Mouse (Mus musculus): ENCODE results near the gene Depp1. TPM values are rescaled to one million over a fixed set of nuclear protein-coding genes. Genes with fewer than 3 reads are reported as not detected.
A peak's percentile ranks its signal among the peaks of the same experiment; 100 is the strongest.

The Depp1 gene
- polyA plus RNA-seq, 2 experiments: 3.3 to 6.3 TPM

- Histone ChIP-seq H3K27me3 (ENCODE audit: control insufficient read depth, insufficient read depth, low read length) (no peaks in the 10 kb centered on the region), H3K36me3 (replicated peaks; ENCODE audit: control insufficient read depth, insufficient read depth, low read depth) (no peaks in the 10 kb centered on the region), H3K9me3 (ENCODE audit: control insufficient read depth, low read length) (no peaks in the 10 kb centered on the region), H3K4me3 (ENCODE audit: insufficient read depth in 1 of 2, low read depth in 2 of 2, low read length in 2 of 2) (no peak overlapping the region), H3K4me1 (replicated peaks; ENCODE audit: control insufficient read depth in 2 of 2, insufficient read depth in 2 of 2, low read length in 1 of 2) (peaks cover 0 to 16% of the 10 kb centered on the region in 2 experiments; a peak in 2 of 4 replicates), H3K4me2 (ENCODE audit: low read depth) (no peak overlapping the region), H3K9ac (replicated peaks) (no peak overlapping the region), H3K27ac (no peak overlapping the region)
- TF ChIP-seq EP300 (IDR thresholded peaks at IDR 0.05; ENCODE audit: low read depth): no peak
- no peak for TF ChIP-seq CTCF (IDR thresholded peaks at IDR 0.05; ENCODE audit: low read depth)
- WGBS (ENCODE audit: insufficient replicate concordance): 75% methylated on average over 4 of the region's 4 CpGs
- DNase-seq (ENCODE audit: low read depth in 3 of 3, low spot score in 3 of 3) (no peak), ATAC-seq (ENCODE audit: insufficient read depth) (no peak)
These were observed 21.4 kb downstream of the Depp1 start for GRCm38 (mm10) chr6:116671768-116672167.

DNA sequence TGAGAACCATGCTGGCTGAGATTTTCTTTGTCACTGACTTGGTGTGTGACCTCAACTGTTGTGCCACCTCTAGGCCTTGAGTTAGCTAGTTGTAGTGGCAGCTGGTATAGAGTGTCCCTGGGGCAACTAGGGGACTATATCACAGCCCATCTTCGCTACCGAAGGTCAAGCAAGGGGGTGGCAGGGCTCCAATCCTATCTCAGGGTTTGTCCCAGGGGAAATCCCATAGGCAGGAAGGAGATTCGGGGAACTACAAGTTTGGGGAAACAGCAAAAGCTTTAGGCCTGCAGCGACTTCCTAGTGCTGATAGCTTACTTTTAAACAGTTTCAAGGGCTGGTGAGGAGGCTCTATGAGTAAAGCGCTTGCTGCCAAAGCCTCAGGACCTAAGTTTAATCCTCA is 21.9 kb downstream of the Depp1 start:
- no peaks in the 10 kb centered on the region for H3K36me3 ChIP-seq (replicated peaks; ENCODE audit: control insufficient read depth, insufficient read depth, low read depth)
- no peak overlapping the region for H3K27ac ChIP-seq
- H3K4me2 ChIP-seq (ENCODE audit: low read depth): no peak overlapping the region
- no peaks in the 10 kb centered on the region for H3K27me3 ChIP-seq (ENCODE audit: control insufficient read depth, insufficient read depth, low read length)
- no peak for TF ChIP-seq EP300 (IDR thresholded peaks at IDR 0.05; ENCODE audit: low read depth)
- no peak for TF ChIP-seq CTCF (IDR thresholded peaks at IDR 0.05; ENCODE audit: low read depth)
- DNase-seq (ENCODE audit: low read depth in 3 of 3, low spot score in 3 of 3): no peak
- no peak overlapping the region for H3K9ac ChIP-seq (replicated peaks)
- WGBS (ENCODE audit: insufficient replicate concordance): 67% methylated on average over 5 of the region's 5 CpGs
- peaks cover 0 to 18% of the 10 kb centered on the region in 2 experiments; a peak in 2 of 4 replicates for H3K4me1 ChIP-seq (replicated peaks; ENCODE audit: control insufficient read depth in 2 of 2, insufficient read depth in 2 of 2, low read length in 1 of 2)
- ATAC-seq (ENCODE audit: insufficient read depth): no peak
- H3K4me3 ChIP-seq (ENCODE audit: insufficient read depth in 1 of 2, low read depth in 2 of 2, low read length in 2 of 2): no peak overlapping the region
- no peaks in the 10 kb centered on the region for H3K9me3 ChIP-seq (ENCODE audit: control insufficient read depth, low read length)

GRCm38 (mm10) chr6:116673471-116674282 is 23.3 kb downstream of the Depp1 start, which contains the start of gene Rassf4:
Rassf4 (minus strand) TSS chr6:116673952.
- no peak within 1 kb of the TSS for H3K27ac ChIP-seq

DNA sequence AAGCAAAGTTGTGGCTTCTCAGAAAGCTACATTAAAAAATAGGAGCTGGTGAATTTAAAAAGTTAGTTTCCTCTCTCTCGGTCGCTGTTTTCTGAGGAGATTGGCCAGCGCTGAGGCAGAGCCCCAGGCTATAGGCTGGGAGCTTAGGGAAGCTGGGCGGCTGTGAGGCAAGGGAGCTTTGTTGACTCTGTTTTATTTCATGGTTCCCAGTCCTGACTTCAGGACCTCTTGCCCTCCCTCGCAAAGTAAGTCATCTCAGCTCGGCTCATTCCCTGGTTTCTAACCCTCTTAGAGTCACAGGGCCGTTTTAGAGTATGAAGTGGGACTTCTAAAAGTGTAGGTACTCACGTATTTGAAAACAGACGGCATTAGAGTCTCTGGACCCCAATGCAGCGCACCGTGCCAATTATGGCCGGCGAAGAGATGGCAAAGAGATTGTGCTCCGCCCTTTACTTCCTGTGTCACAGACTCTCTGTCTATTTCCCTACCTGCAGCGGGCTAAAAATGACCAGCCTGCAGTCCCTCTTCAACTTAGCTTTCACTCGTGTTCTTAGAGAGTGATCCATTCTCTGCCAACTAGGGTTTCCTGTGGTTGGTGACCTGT is 24.0 kb downstream of the Depp1 start:
- H3K4me3 ChIP-seq (ENCODE audit: insufficient read depth in 1 of 2, low read depth in 2 of 2, low read length in 2 of 2): peak overlapping the region; percentile 48 to 53; a peak in 3 of 4 replicates
- no peak for DNase-seq (ENCODE audit: low read depth in 3 of 3, low spot score in 3 of 3)

More at GRCm38 (mm10) chr6:116673471-116674282, 23.3 kb downstream of the Depp1 start, which contains the start of gene Rassf4:
- ATAC-seq (ENCODE audit: insufficient read depth): peak; percentile 91
- Histone ChIP-seq H3K27me3 (ENCODE audit: control insufficient read depth, insufficient read depth, low read length) (no peaks in the 10 kb centered on the region), H3K4me3 (ENCODE audit: insufficient read depth in 1 of 2, low read depth in 2 of 2, low read length in 2 of 2) (peak within 1 kb of the TSS; percentile 48 to 53), H3K4me1 (replicated peaks; ENCODE audit: control insufficient read depth in 2 of 2, insufficient read depth in 2 of 2, low read length in 1 of 2) (peaks cover 0 to 18% of the 10 kb centered on the region in 2 experiments; a peak in 2 of 4 replicates), H3K4me2 (ENCODE audit: low read depth) (peak within 1 kb of the TSS; percentile 71), H3K9me3 (ENCODE audit: control insufficient read depth, low read length) (no peaks in the 10 kb centered on the region), H3K36me3 (replicated peaks; ENCODE audit: control insufficient read depth, insufficient read depth, low read depth) (no peaks in the 10 kb centered on the region), H3K9ac (replicated peaks) (no peak within 1 kb of the TSS)
- under 1% methylated on average over 44 of the region's 44 CpGs for WGBS (ENCODE audit: insufficient replicate concordance)
- TF ChIP-seq CTCF (IDR thresholded peaks at IDR 0.05; ENCODE audit: low read depth): no peak
- TF ChIP-seq EP300 (IDR thresholded peaks at IDR 0.05; ENCODE audit: low read depth): no peak
- DNase-seq (ENCODE audit: low read depth in 3 of 3, low spot score in 3 of 3): peak in 2 of 3 experiments; percentile 42 to 45

More for the DNA sequence above, 24.0 kb downstream of the Depp1 start:
- peak; percentile 48 for ATAC-seq (ENCODE audit: insufficient read depth)
- Histone ChIP-seq H3K27me3 (ENCODE audit: control insufficient read depth, insufficient read depth, low read length) (no peaks in the 10 kb centered on the region), H3K36me3 (replicated peaks; ENCODE audit: control insufficient read depth, insufficient read depth, low read depth) (no peaks in the 10 kb centered on the region), H3K4me1 (replicated peaks; ENCODE audit: control insufficient read depth in 2 of 2, insufficient read depth in 2 of 2, low read length in 1 of 2) (peaks cover 0 to 18% of the 10 kb centered on the region in 2 experiments; a peak in 2 of 4 replicates), H3K9ac (replicated peaks) (no peak overlapping the region), H3K4me2 (ENCODE audit: low read depth) (peak overlapping the region; percentile 71), H3K27ac (no peak overlapping the region), H3K9me3 (ENCODE audit: control insufficient read depth, low read length) (no peaks in the 10 kb centered on the region)
- TF ChIP-seq EP300 (IDR thresholded peaks at IDR 0.05; ENCODE audit: low read depth) (no peak), CTCF (IDR thresholded peaks at IDR 0.05; ENCODE audit: low read depth) (no peak)
- WGBS (ENCODE audit: insufficient replicate concordance): 11% methylated on average over 16 of the region's 16 CpGs

All from liver, embryonic 14.5 days (tissue).